Mouse (Mus musculus) erythroblast, embryonic 14.5 days (primary cell): ENCODE measurements around the gene Krtap4-16. TPM values are rescaled to one million over a fixed set of nuclear protein-coding genes. Genes with fewer than 3 reads are reported as not detected.

Experiments used
- polyA plus RNA-seq: library from polyadenylated mRNA; stranded (reverse); fragments of >175 nt; gene quantifications from 2 replicates; pipeline ENCODE4 v1.2.3, GENCODE M21; 2012

Krtap4-16 gene
- polyA plus RNA-seq, 1 experiment = not detected

Other genes starting within 250 kb of the Krtap4-16 start
- gene Gm11938, start 248.3 kb downstream of the Krtap4-16 start, polyA plus RNA-seq = not detected in 2 replicates
- gene Gm11937, start 241.4 kb downstream of the Krtap4-16 start, polyA plus RNA-seq = not detected in 2 replicates
- not detected in 2 replicates for gene Krtap2-4, start 236.8 kb downstream of the Krtap4-16 start, polyA plus RNA-seq
- not detected in 2 replicates for gene Gm11562, start 231.2 kb downstream of the Krtap4-16 start, polyA plus RNA-seq
- gene Krtap4-1, start 223.4 kb downstream of the Krtap4-16 start, polyA plus RNA-seq = not detected in 2 replicates
- gene Krtap4-2, start 216.5 kb downstream of the Krtap4-16 start, polyA plus RNA-seq = not detected in 2 replicates
- not detected in 2 replicates for gene Krtap4-7, start 207.5 kb downstream of the Krtap4-16 start, polyA plus RNA-seq
- not detected in 2 replicates for gene Gm11555, start 201.4 kb downstream of the Krtap4-16 start, polyA plus RNA-seq
- not detected in 2 replicates for gene Gm11563, start 192.6 kb downstream of the Krtap4-16 start, polyA plus RNA-seq
- not detected in 2 replicates for gene Krtap4-6, start 185.6 kb downstream of the Krtap4-16 start, polyA plus RNA-seq
- not detected in 2 replicates for gene Gm14190, start 160.9 kb downstream of the Krtap4-16 start, polyA plus RNA-seq
- not detected in 2 replicates for gene Gm14180, start 117.3 kb downstream of the Krtap4-16 start, polyA plus RNA-seq
- not detected in 2 replicates for gene Gm11595, start 78.7 kb downstream of the Krtap4-16 start, polyA plus RNA-seq
- not detected in 2 replicates for gene Krtap4-8, start 70.9 kb downstream of the Krtap4-16 start, polyA plus RNA-seq
- gene Krtap4-9, start 66.4 kb downstream of the Krtap4-16 start, polyA plus RNA-seq = not detected in 2 replicates
- not detected in 2 replicates for gene Gm11596, start 58.1 kb downstream of the Krtap4-16 start, polyA plus RNA-seq
- not detected in 2 replicates for gene Gm11569, start 52.7 kb downstream of the Krtap4-16 start, polyA plus RNA-seq
- not detected in 2 replicates for gene Gm11554, start 47.2 kb downstream of the Krtap4-16 start, polyA plus RNA-seq
- gene Krtap4-13, start 41.7 kb downstream of the Krtap4-16 start, polyA plus RNA-seq = not detected in 2 replicates
- not detected in 2 replicates for gene Gm11564, start 35.9 kb downstream of the Krtap4-16 start, polyA plus RNA-seq
- not detected in 2 replicates for gene 2300003K06Rik, start 13.5 kb downstream of the Krtap4-16 start, polyA plus RNA-seq
- gene Gm11568, start 6.3 kb upstream of the Krtap4-16 start, polyA plus RNA-seq = 0.04 TPM in 1 of 2 replicates, not detected in the other
- not detected in 2 replicates for gene Gm11559, start 12.9 kb upstream of the Krtap4-16 start, polyA plus RNA-seq
- not detected in 2 replicates for gene Krtap9-1, start 21.8 kb upstream of the Krtap4-16 start, polyA plus RNA-seq
- gene Gm11567, start 27.6 kb upstream of the Krtap4-16 start, polyA plus RNA-seq = not detected in 2 replicates
- not detected in 2 replicates for gene Krtap31-1, start 56.3 kb upstream of the Krtap4-16 start, polyA plus RNA-seq
- gene Gm11565, start 63.1 kb upstream of the Krtap4-16 start, polyA plus RNA-seq = not detected in 2 replicates
- not detected in 2 replicates for gene Krtap31-2, start 84.7 kb upstream of the Krtap4-16 start, polyA plus RNA-seq
- gene Krtap9-5, start 96.9 kb upstream of the Krtap4-16 start, polyA plus RNA-seq = not detected in 2 replicates
- not detected in 2 replicates for gene Krtap29-1, start 127.4 kb upstream of the Krtap4-16 start, polyA plus RNA-seq
- gene Krtap16-1, start 135.0 kb upstream of the Krtap4-16 start, polyA plus RNA-seq = not detected in 2 replicates
- not detected in 2 replicates for gene Krtap17-1, start 142.4 kb upstream of the Krtap4-16 start, polyA plus RNA-seq
- gene Krt33a, start 164.6 kb upstream of the Krtap4-16 start, polyA plus RNA-seq = not detected in 2 replicates
- not detected in 2 replicates for gene Krt33b, start 178.3 kb upstream of the Krtap4-16 start, polyA plus RNA-seq
- not detected in 2 replicates for gene Krt34, start 189.9 kb upstream of the Krtap4-16 start, polyA plus RNA-seq
- gene Krt31, start 198.9 kb upstream of the Krtap4-16 start, polyA plus RNA-seq = not detected in 2 replicates
- gene Krt32, start 236.6 kb upstream of the Krtap4-16 start, polyA plus RNA-seq = not detected in 2 replicates
- not detected in 2 replicates for gene Krt35, start 244.6 kb upstream of the Krtap4-16 start, polyA plus RNA-seq